Mouse (Mus musculus): Measurements from ENCODE around the gene Bcl11b. TPM values are rescaled to one million over a fixed set of nuclear protein-coding genes. Genes with fewer than 3 reads are reported as not detected.

Gene Bcl11b
- 15.9 and 16.6 TPM in 2 replicates for polyA plus RNA-seq (2012; ENCODE audit: low replicate concordance)

GRCm38 (mm10) chr12:108003483-108003882 is at the start of gene Bcl11b:
Gene Bcl11b (minus strand): TSS chr12:108003602.

Other genes starting within 250 kb of the Bcl11b start
- 4.0 and 7.9 TPM in 2 replicates for gene Setd3, start 175.7 kb upstream of the Bcl11b start, polyA plus RNA-seq (2012; ENCODE audit: low replicate concordance)
- 164 and 183 TPM in 2 replicates for gene Ccnk, start 176.0 kb upstream of the Bcl11b start, polyA plus RNA-seq (2012; ENCODE audit: low replicate concordance)

Data from leukemia stem cell, adult 10-12 weeks (primary cell).